Mouse (Mus musculus): ENCODE data around the gene Mepce. TPM values are rescaled to one million over a fixed set of nuclear protein-coding genes. Genes with fewer than 3 reads are reported as not detected.

Mepce gene
- total and polyA plus RNA-seq, 3 experiments, result 58.7 to 74.2 TPM; not detected in 1

GRCm38 (mm10) chr5:137778635-137779034, 8.8 kb downstream of the Mepce start, which contains the start of gene Ppp1r35 (continued):
- TF ChIP-seq UBTF (IDR thresholded peaks at IDR 0.05; ENCODE audit: borderline replicate concordance, insufficient read depth, low read depth, low read length) (no peak), POLR2AphosphoS2 (IDR thresholded peaks at IDR 0.05; ENCODE audit: low read length) (peak; percentile 23; the same call in 1 of the 2 replicates), JUND (IDR thresholded peaks at IDR 0.05; ENCODE audit: low read depth, low read length) (no peak), ZMIZ1 (IDR thresholded peaks at IDR 0.05; ENCODE audit: low read depth, low read length) (peak; percentile 47), ZNF384 (IDR thresholded peaks at IDR 0.05; ENCODE audit: low read depth, low read length) (no peak), ZC3H11A (IDR thresholded peaks at IDR 0.05; ENCODE audit: low read depth, low read length) (no peak), CTCF (IDR thresholded peaks at IDR 0.05 in 2 of 3, conservative IDR thresholded peaks at IDR 0.05 in 1 of 3; ENCODE audit: control insufficient read depth in 1 of 3, insufficient read depth in 1 of 3, low read depth in 2 of 3, low read length in 3 of 3, poor library complexity in 1 of 3, severe bottlenecking in 1 of 3) (no peak), USF1 (IDR thresholded peaks at IDR 0.05; ENCODE audit: low read depth, low read length) (no peak; the same call in 1 of the 2 replicates)

- DNase-seq (ENCODE audit: low read depth, low spot score), result no peak
- H3K79me2 ChIP-seq (ENCODE audit: control insufficient read depth, insufficient read depth, low read length, poor library complexity), result peaks cover 10% of the 10 kb centered on the region
- H3K4me1 ChIP-seq (ENCODE audit: control insufficient read depth in 1 of 2, insufficient read depth in 2 of 2, low read length in 2 of 2), result peaks cover 15 to 28% of the 10 kb centered on the region in 2 experiments
- no peaks in the 10 kb centered on the region for H3K9me3 ChIP-seq (replicated peaks; ENCODE audit: insufficient read depth, low read length)
- no peaks in the 10 kb centered on the region for H3K27me3 ChIP-seq (ENCODE audit: control insufficient read depth in 1 of 2, insufficient read depth in 2 of 2, low read length in 2 of 2)
- H3K27ac ChIP-seq (ENCODE audit: control insufficient read depth, low read depth, low read length), result no peak overlapping the region
- TF ChIP-seq GABPA (IDR thresholded peaks at IDR 0.05; ENCODE audit: low read depth, low read length) (no peak), ETS1 (IDR thresholded peaks at IDR 0.05; ENCODE audit: low read depth, low read length) (peak; percentile 57; the same call in 1 of the 2 replicates)
- H3K9ac ChIP-seq (ENCODE audit: control insufficient read depth, low read depth, low read length, poor library complexity, severe bottlenecking), result peak overlapping the region; percentile 20
- no peak overlapping the region for H3K4me3 ChIP-seq (ENCODE audit: control insufficient read depth in 1 of 2, insufficient read depth in 1 of 2, low read depth in 2 of 2, low read length in 2 of 2)
- H3K36me3 ChIP-seq (ENCODE audit: control insufficient read depth in 1 of 2, insufficient read depth in 2 of 2, low read length in 2 of 2), result peaks cover 3 to 15% of the 10 kb centered on the region in 2 experiments
Observed at GRCm38 (mm10) chr5:137777267-137777845, 10.1 kb downstream of the Mepce start.

GRCm38 (mm10) chr5:137776408-137776918, 11.0 kb downstream of the Mepce start:
- Histone ChIP-seq H3K27me3 (ENCODE audit: control insufficient read depth in 1 of 2, insufficient read depth in 2 of 2, low read length in 2 of 2) (no peaks in the 10 kb centered on the region), H3K9me3 (replicated peaks; ENCODE audit: insufficient read depth, low read length) (no peaks in the 10 kb centered on the region), H3K4me3 (ENCODE audit: control insufficient read depth in 1 of 2, insufficient read depth in 1 of 2, low read depth in 2 of 2, low read length in 2 of 2) (no peak overlapping the region), H3K27ac (ENCODE audit: control insufficient read depth, low read depth, low read length) (no peak overlapping the region), H3K79me2 (ENCODE audit: control insufficient read depth, insufficient read depth, low read length, poor library complexity) (peaks cover 10% of the 10 kb centered on the region), H3K4me1 (ENCODE audit: control insufficient read depth in 1 of 2, insufficient read depth in 2 of 2, low read length in 2 of 2) (peaks cover 15 to 31% of the 10 kb centered on the region in 2 experiments), H3K36me3 (ENCODE audit: control insufficient read depth in 1 of 2, insufficient read depth in 2 of 2, low read length in 2 of 2) (peaks cover 3 to 15% of the 10 kb centered on the region in 2 experiments), H3K9ac (ENCODE audit: control insufficient read depth, low read depth, low read length, poor library complexity, severe bottlenecking) (peak overlapping the region; percentile 20)
- DNase-seq (ENCODE audit: low read depth, low spot score), result peak; percentile 80
- no peak for TF ChIP-seq MAX (IDR thresholded peaks at IDR 0.05; ENCODE audit: low read length)
- TF ChIP-seq ETS1 (IDR thresholded peaks at IDR 0.05; ENCODE audit: low read depth, low read length), result peak; percentile 47
- TF ChIP-seq NRF1 (IDR thresholded peaks at IDR 0.05; ENCODE audit: insufficient read depth, low read depth, low read length, poor library complexity, severe bottlenecking), result no peak
- peak; percentile 41; the same call in 1 of the 2 replicates for TF ChIP-seq HCFC1 (IDR thresholded peaks at IDR 0.05; ENCODE audit: low read depth, low read length)
- TF ChIP-seq MXI1 (IDR thresholded peaks at IDR 0.05; ENCODE audit: low read depth, low read length), result peak; percentile 33; the same call in 1 of the 2 replicates
- no peak for TF ChIP-seq CHD2 (IDR thresholded peaks at IDR 0.05; ENCODE audit: low read length)
- peak; percentile 54; the same call in 1 of the 2 replicates for TF ChIP-seq SIN3A (IDR thresholded peaks at IDR 0.05; ENCODE audit: low read length)
- TF ChIP-seq TCF12 (IDR thresholded peaks at IDR 0.05; ENCODE audit: low read depth, low read length), result 0 out of 2 replicates have a peak, but pooled peaks have one; percentile 13

All from MEL (cell line).